23 mouse cellular contexts compared by ENCODE assay signal in genomic region chr11:71952533-71952932, GRCm38 (mm10).
"Had no signal": no experiment of that assay in that cellular context is flagged by ENCODE, and none has a peak within 500 bp of the region (broad histone marks: within the 10 kb centered on the region; RNA-seq: fewer than 3 reads in every experiment).

No protein-coding gene starts in this region.

- H3K27ac ChIP-seq: gastrocnemius, adult 2 months; heart, adult 2 months; hindbrain, embryonic 13.5 days; intestine, embryonic 15.5 days; layer of hippocampus, adult 2 months; left cerebral cortex, adult 2 months; limb, embryonic 10.5 days; limb, embryonic 12.5 days had no signal

- H3K4me2 ChIP-seq: heart, embryonic 12.5 days; hindbrain, embryonic 13.5 days; intestine, embryonic 15.5 days; limb, embryonic 12.5 days; liver, embryonic 11.5 days had no signal

- H3K4me1 ChIP-seq: heart, embryonic 12.5 days; hindbrain, embryonic 13.5 days; intestine, embryonic 15.5 days; limb, embryonic 10.5 days; limb, embryonic 12.5 days had no signal

- H3K4me3 ChIP-seq: gastrocnemius, adult 2 months; heart, adult 2 months; heart, embryonic 12.5 days; hindbrain, embryonic 13.5 days; intestine, embryonic 15.5 days; layer of hippocampus, adult 2 months; left cerebral cortex, adult 2 months; limb, embryonic 10.5 days; limb, embryonic 12.5 days had no signal

- ATAC-seq: hindbrain, embryonic 16.5 days; inflammation-experienced regulatory T-cells, adult 6 months; intestine, embryonic 15.5 days; intestine, postnatal 0 days had no signal

- H3K9me3 ChIP-seq: heart, embryonic 12.5 days; hindbrain, embryonic 13.5 days; intestine, embryonic 15.5 days; limb, embryonic 10.5 days; limb, embryonic 12.5 days had no signal

- H3K9ac ChIP-seq: heart, embryonic 12.5 days; hindbrain, embryonic 13.5 days; intestine, embryonic 15.5 days; limb, embryonic 12.5 days had no signal

- DNase-seq: gastrocnemius, adult 2 months; gastrocnemius, postnatal 10 days; gastrocnemius, postnatal 25 days; heart, adult 2 months; heart, postnatal 10 days; heart, postnatal 4 days; kidney, adult 18-20 months; kidney, adult 8-10 months; kidney, postnatal 10 days; kidney, postnatal 25 days; kidney, postnatal 4 days; liver had no signal

- H3K27me3 ChIP-seq: heart, embryonic 12.5 days; hindbrain, embryonic 13.5 days; intestine, embryonic 15.5 days; limb, embryonic 12.5 days had no signal

- H3K36me3 ChIP-seq: heart, embryonic 12.5 days; hindbrain, embryonic 13.5 days; intestine, embryonic 15.5 days; limb, embryonic 10.5 days; limb, embryonic 12.5 days had no signal
